39 mouse cellular contexts compared by ENCODE assay signal in genomic region chr5:110550189-110550588, GRCm38 (mm10). TPM values are rescaled to one million over a fixed set of nuclear protein-coding genes. Genes with fewer than 3 reads are reported as not detected.
"Had no signal": no experiment of that assay in that cellular context is flagged by ENCODE, and none has a peak within 500 bp of the region (broad histone marks: within the 10 kb centered on the region; RNA-seq: fewer than 3 reads in every experiment).

No protein-coding gene starts in this region.

- H3K4me1 ChIP-seq: heart, embryonic 12.5 days; heart, embryonic 13.5 days; heart, embryonic 15.5 days; intestine, embryonic 15.5 days; kidney, embryonic 15.5 days had no signal

- H3K27ac ChIP-seq: heart, embryonic 13.5 days; heart, embryonic 15.5 days; hindbrain, embryonic 10.5 days; hindbrain, embryonic 12.5 days; hindbrain, embryonic 13.5 days; hindbrain, embryonic 14.5 days; hindbrain, embryonic 15.5 days; hindbrain, postnatal 0 days; intestine, embryonic 15.5 days; kidney, embryonic 15.5 days; kidney, postnatal 0 days; layer of hippocampus, adult 2 months; left cerebral cortex, adult 2 months had no signal

- DNase-seq: heart, postnatal 10 days; heart, postnatal 14 days; heart, postnatal 36 days; heart, postnatal 4 days; kidney, adult 11 months; kidney, adult 18-20 months; kidney, adult 2 months; kidney, adult 8-10 months; kidney, adult 9 months; kidney, postnatal 10 days; kidney, postnatal 14 days; kidney, postnatal 25 days; kidney, postnatal 36 days; kidney, postnatal 4 days; layer of hippocampus, adult 9-11 months; layer of hippocampus, postnatal 36 days had no signal

- H3K4me2 ChIP-seq: heart, embryonic 11.5 days; heart, embryonic 12.5 days; heart, embryonic 13.5 days; heart, embryonic 15.5 days; hindbrain, embryonic 12.5 days; hindbrain, embryonic 13.5 days; hindbrain, embryonic 14.5 days; hindbrain, embryonic 15.5 days; intestine, embryonic 15.5 days; kidney, embryonic 15.5 days had no signal

- H3K9me3 ChIP-seq: heart, embryonic 12.5 days; heart, embryonic 13.5 days; heart, embryonic 15.5 days; hindbrain, embryonic 10.5 days; hindbrain, embryonic 12.5 days; hindbrain, embryonic 13.5 days; hindbrain, embryonic 15.5 days; intestine, embryonic 15.5 days; kidney, embryonic 15.5 days had no signal

- ATAC-seq: hindbrain, embryonic 16.5 days; hindbrain, postnatal 0 days; inflammation-experienced regulatory T-cells, adult 6 months; intestine, embryonic 15.5 days; intestine, embryonic 16.5 days; intestine, postnatal 0 days had no signal

- H3K4me3 ChIP-seq: heart, embryonic 12.5 days; heart, embryonic 13.5 days; heart, embryonic 15.5 days; hindbrain, embryonic 10.5 days; hindbrain, embryonic 12.5 days; hindbrain, embryonic 13.5 days; hindbrain, embryonic 15.5 days; intestine, embryonic 15.5 days; kidney, embryonic 15.5 days; layer of hippocampus, adult 2 months; left cerebral cortex, adult 2 months had no signal

- H3K9ac ChIP-seq: heart, embryonic 12.5 days; heart, embryonic 13.5 days; heart, embryonic 15.5 days; hindbrain, embryonic 12.5 days; hindbrain, embryonic 13.5 days; hindbrain, embryonic 14.5 days; hindbrain, embryonic 15.5 days; intestine, embryonic 15.5 days; kidney, embryonic 15.5 days had no signal

- H3K36me3 ChIP-seq: heart, embryonic 12.5 days; heart, embryonic 13.5 days; heart, embryonic 15.5 days; hindbrain, embryonic 10.5 days; hindbrain, embryonic 12.5 days; hindbrain, embryonic 13.5 days; hindbrain, embryonic 15.5 days; intestine, embryonic 15.5 days; kidney, embryonic 15.5 days had no signal

RNA-seq across cellular contexts. Expression of gene Galnt9, which starts 6.0 kb away (rescaled TPM):
- total RNA-seq: heart, postnatal 10 days; heart, postnatal 14 days; heart, postnatal 25 days; heart, postnatal 36 days; heart, postnatal 4 days; hematopoietic stem cell, adult 5-6 weeks had no signal
- polyA plus RNA-seq: heart, embryonic 11.5 days; heart, embryonic 12.5 days; heart, embryonic 13.5 days; heart, postnatal 0 days; kidney, embryonic 14.5 days had no signal
